Mouse (Mus musculus) frontal cortex, adult (tissue): ENCODE results near the gene E130114P18Rik.

Experiments
- ATAC-seq: cut with Nextera tagmentation; 2 replicates; pipeline ENCODE4 v1.9.2; 2017; ENCODE audit warnings: mild to moderate bottlenecking, moderate library complexity, mixed read lengths; ENCODE audit not compliant: low TSS enrichment

E130114P18Rik gene

GRCm38 (mm10) chr4:97649626-97650015 lies 128.3 kb downstream of the E130114P18Rik start:
- peak; percentile 12; the same call in 1 of the 2 replicates for ATAC-seq

DNA sequence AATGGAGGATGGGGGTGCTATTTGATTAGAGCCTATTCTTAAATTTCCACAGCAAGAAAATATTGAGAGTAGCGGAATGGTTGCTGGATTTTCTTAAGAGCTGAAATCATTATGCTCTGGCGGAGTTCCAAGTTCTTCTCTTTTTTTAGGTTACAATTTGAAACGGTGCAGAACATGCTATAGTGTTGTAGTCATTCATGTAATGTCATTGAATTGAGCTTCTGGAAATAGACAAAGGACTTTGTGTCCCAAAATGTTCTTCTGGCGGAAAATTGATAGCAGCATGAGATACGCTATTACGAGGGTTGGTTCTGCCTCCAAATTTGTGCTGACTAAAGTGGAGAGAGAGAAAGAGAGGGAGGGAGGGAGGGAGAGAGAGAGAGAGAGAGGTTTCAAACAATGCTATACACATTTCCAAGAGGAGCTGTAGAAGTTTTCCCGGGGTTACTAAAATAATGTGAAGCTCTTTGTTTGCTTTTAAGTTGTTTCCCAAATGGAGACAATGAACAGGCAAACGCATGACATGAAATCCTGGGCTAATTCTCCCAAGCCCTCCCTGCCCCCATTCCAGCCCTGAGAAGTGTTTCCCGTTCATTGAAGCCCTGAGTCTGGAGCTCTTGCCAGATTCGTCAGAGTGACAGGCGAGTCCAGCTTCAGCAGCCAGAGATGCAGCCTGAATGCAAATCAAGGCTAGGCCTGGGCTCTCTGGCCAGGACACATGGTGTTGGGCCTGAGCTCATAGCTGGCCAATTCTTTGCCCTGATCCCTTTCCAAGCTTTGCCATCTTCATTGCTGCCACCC lies 128.9 kb downstream of the E130114P18Rik start:
- ATAC-seq: peak; percentile 94

DNA sequence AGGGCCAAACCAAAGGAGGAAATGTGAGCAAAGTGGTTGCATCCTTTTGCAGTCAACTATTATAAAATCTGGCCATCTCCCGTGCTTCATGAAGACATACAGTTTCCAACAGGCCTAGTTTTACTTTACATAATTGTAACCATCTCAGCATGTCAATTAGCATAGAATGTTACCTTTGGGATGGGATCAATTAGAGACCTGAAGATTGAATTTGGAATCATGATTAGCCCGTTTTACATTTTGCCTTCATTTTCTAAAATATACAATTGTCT lies 129.5 kb downstream of the E130114P18Rik start:
- no peak for ATAC-seq

DNA sequence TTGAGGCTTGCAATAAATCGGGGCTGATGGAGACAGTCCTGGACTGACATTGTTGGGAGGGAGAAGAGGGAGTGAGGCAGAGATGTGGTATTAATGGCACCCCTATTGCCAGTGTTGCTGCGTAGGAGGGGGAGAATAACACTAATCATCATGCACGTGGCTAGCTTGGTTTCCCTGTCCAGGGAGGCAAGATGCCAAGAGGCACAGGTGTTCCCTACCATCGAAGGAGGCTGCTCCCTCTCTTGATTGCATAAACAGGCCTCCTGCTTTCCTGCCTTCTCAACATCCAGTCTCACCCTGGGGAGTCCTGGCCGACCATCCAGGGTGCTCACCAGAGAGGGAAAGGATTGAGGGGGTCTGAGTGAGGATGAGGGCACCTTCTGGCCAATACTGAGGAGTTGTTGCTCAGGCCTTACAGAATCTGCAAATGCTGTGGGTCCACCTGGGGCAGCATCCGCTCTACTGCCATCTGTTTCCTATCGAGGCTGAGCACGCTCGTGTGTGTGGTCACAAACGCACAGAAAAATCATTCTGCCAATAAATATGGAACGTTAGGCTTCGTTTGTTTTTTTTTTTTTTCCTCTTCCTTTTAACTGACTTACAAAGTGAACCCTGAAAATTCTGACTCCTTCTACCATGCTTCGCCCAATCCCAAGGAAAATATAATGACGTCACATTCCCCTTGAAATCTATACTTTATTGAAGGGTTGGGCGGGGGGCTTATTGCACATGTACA lies 130.0 kb downstream of the E130114P18Rik start:
- no peak for ATAC-seq

DNA sequence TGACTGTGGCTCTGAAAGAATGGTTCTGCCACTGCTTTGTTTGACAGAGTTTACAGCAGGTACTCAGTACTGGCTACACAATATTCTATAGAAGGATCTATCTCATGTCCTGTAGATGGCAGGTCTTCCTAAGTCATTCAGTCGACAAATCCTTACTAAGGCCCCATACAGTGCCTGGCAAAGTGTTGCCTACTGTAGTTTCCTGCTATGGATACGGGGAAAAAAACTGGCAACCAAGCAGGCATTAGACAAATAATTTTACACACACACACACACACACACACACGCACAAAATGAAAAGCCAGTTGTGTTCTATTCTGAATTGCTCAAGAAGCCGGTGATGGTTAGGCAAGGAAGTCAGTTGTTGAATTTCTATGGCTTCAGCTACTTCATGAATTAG lies 130.6 kb downstream of the E130114P18Rik start:
- ATAC-seq: no peak

DNA sequence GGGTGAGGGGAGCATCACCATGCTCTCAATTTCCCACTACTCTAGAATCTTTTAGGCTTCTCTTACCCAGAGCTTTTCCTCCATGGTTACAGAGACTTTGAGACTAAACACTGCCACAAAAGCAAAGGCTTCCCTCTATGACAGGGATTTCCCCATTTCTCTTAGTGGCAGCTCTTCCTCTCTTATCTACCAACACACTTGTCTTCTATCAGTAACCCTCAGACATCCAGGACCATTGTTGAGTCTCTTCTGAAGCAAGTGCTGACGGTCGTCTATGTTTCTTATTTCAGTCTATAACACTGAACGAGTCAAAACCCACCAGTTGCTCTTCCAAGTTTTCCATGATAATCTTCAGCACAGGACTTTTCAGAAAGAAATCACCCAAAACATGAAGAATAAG lies 137.5 kb downstream of the E130114P18Rik start:
- ATAC-seq: no peak

DNA sequence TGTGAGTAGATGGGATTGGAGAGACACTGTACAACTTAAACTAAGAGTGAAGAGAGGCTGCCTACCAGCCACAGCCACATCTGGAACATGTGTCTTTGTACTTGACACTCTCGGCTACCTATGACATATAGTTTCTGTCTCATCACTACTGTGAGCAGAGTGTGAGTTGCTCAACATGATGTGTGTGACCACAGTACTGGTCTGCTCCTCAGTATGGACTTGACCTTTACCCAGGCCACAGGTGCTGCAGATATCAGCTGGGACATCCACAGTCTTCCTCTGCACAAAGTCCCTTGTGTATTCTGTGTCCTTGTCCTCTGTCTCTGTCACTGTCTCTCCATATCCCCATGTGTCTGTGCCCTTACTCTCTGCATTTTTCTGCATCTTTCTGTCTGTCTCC lies 141.3 kb downstream of the E130114P18Rik start:
- no peak for ATAC-seq

DNA sequence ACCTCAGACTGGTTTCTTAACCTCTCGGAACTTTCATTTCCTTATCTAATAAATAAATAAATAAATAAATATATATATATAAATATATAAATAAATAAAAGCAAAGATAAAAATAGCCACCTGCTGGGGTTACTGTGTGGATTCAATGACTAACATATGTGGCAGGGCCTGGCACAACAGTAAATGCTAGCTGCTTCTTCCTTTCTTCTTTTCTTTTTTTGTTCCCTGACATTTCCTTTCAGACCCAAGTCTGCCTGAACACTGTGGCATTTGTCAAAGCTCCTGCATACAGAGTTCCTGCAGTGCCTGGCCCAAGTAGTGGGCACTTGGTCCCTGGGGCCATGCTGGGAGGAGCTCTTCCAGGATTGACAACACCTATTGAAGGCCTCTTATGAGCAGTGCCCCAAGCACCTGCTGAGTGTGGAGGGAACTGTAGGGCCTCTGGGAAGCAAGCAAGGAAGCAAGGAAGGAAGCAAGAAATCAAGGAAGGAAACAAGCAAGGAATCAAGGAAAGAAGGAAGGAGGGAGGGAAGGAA lies 142.1 kb downstream of the E130114P18Rik start:
- peak; percentile 24; the same call in 1 of the 2 replicates for ATAC-seq

DNA sequence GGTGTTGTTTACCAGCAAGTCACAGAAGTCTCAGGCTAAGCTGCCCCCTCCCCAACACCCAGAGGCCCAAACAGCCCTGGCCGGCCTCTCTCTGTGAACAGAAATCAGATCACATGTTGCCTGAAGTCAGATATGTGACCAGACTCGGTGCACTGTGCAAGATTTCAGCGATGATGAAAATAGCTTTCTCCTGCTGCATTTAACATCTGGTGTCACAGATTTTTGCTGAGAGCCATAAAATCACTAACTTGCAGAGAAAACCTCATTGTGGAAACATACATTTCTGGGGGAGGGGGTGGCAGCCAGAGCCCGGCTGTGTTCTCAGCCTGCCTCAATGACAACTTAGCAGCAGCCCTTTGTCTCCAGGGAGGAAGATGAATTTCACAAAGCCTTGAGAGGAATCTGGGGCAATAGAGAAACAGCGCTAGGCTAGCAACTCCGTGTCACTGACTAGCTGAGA lies 142.6 kb downstream of the E130114P18Rik start:
- ATAC-seq: peak; percentile 80

GRCm38 (mm10) chr4:97628881-97629605 lies 148.8 kb downstream of the E130114P18Rik start:
- no peak for ATAC-seq

- no peak for ATAC-seq
These were observed 151.7 kb downstream of the E130114P18Rik start for GRCm38 (mm10) chr4:97626002-97626720.

DNA sequence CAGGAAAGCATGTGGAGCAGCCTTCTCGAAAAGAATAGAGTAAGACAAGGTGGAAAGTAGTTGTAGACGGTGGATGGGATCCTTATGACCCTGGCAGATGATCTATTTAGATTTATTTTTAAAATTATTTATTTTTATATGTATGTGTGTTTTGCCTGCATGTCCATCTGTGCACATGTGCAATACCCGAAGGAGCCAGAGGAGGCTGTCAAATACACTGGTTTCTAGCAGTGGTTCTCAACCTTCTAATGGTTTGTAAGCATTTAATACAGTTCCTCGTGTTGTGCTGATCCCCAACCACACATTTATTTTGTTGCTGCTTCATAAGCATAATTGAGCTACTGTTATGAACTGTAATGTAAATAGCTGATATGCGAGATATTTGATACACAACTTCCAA lies 154.7 kb downstream of the E130114P18Rik start:
- ATAC-seq: no peak

DNA sequence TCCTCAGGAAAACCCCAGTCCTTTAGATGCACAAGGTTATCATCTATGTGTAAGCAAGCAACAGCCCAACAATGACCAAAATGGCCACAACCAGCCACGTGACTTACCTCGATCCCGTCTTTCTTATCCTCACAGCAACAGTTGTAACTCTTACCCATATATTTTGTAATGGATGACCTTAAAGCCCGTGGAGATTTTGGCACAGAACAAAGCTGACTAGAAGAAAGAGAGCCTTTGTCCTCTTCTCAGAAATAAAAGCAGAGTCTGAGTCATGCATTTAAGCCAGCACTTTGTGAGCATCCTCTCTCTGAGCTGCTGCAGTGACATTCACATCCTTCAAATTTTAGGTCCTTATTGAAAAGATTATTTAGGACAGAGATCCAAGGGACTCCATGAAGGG lies 156.1 kb downstream of the E130114P18Rik start:
- no peak for ATAC-seq

GRCm38 (mm10) chr4:97620409-97620808 lies 157.5 kb downstream of the E130114P18Rik start:
- ATAC-seq: no peak

- peak; percentile 92 for ATAC-seq
These were observed 159.1 kb downstream of the E130114P18Rik start for GRCm38 (mm10) chr4:97618668-97619373.

DNA sequence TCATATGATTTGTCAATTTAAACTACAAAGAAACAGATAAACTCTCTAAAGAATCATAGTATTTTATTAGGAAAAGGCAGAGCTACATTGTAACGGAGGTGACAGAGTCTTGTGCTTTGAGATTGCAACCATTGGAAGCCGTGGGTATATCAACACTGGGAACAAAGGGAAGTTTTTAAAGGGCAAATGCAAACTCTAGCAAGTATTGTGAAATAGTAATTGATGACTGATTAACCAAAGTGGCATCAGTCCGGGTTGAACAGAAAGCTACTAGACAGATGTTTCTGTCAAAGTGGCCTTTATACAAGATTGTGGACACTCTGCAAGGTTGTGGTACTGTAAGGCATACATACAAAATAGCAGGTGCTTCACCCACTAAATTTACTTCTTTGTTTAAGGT lies 162.8 kb downstream of the E130114P18Rik start:
- no peak for ATAC-seq

DNA sequence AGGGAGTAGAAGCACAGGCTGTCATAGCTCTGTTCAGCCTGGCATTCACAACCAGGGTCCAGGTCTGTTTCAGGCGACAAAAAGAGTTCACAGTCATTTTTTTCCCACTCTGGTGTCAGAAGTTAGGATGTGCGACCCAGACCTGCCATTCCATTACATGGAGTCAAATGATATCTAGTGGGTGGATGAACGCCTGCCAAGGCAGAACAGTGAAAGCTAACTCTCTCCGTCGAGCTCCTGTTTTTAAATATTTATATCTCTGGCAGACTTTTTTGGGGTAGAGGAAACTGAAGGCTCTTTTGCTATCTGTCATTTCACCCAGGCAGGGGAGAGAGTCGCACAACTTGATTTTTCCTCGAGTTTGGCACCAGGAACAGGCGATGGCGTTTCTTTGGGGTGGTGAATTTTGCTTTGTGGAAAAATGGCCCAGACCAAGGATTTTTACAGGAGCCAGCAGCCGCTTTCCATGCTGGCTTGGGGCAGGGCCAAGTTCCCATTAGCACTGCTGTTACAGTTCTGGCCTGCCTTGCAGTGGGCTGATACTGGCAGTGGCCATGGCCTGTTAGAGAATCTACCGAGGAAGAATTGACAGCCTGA lies 166.5 kb downstream of the E130114P18Rik start:
- ATAC-seq: peak; percentile 89

DNA sequence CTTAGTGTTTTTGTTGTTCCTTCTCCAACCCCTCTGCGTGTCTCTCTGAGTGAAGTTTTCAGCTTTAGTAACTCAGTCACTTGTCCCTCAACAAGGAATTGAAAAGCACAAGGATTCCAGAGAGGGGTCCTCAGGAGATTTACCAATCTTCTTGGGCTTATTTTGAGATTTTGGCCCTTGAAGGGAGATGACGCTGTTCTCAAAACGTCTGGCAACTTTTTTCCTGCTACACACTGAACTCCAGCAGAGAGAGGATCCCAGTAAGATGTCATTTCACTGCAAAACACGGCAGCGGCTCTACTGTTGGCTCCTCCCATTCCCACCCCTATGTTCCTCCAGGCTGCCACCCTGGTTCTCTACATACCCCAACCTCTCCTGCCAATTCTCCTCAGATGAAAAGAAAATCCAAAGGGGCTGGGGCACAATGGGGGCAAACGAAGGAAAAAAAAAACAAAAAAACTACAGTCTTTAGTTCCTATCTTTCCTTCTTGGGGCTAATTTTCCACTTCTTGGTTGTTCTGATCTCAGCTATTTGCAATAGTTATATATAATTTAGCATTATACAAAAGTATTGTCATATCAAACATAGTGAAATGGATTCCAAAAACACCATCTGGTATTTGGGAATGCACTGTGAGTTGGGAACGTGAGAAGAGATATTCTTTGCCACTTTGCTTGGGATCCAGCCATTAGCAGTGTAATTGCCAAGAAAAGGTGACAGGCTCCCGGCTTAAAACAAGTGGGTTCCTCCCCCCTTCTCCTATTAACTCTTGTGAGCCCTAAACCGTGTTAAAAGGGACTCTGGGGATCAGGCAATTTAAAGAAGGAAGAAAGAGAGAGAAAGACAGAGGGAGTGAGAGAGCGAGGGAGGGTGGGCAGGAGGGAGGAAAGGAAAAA lies 167.8 kb downstream of the E130114P18Rik start:
- no peak for ATAC-seq

GRCm38 (mm10) chr4:97609329-97609728 lies 168.5 kb downstream of the E130114P18Rik start:
- ATAC-seq: no peak

GRCm38 (mm10) chr4:97608728-97609127 lies 169.2 kb downstream of the E130114P18Rik start:
- no peak for ATAC-seq
